Mouse (Mus musculus) hindbrain, embryonic 13.5 days (tissue): ENCODE results near the gene Hmces. TPM values are rescaled to one million over a fixed set of nuclear protein-coding genes. Genes with fewer than 3 reads are reported as not detected.

Source experiments
- ATAC-seq: fragments of 200-750 bp; cut with Nextera tagmentation; 2 replicates; pipeline ENCODE4 v1.8.0; 2017; ENCODE audit warnings: moderate TSS enrichment; ENCODE audit not compliant: low FRiP score
- H3K27ac ChIP-seq: fragments of 300-500 bp; sonication (generic); 2 replicates; pipeline ENCODE4 v1.5.1; 2015; ENCODE audit warnings: inconsistent platforms, mild to moderate bottlenecking, moderate library complexity
- H3K27me3 ChIP-seq: fragments of 300-500 bp; sonication (generic); 2 replicates; pipeline ENCODE4 v1.6.1; 2015; ENCODE audit warnings: mild to moderate bottlenecking, inconsistent platforms
- H3K36me3 ChIP-seq: fragments of 300-500 bp; sonication (generic); 2 replicates; pipeline ENCODE4 v1.6.1; 2015; ENCODE audit warnings: mild to moderate bottlenecking, inconsistent platforms
- H3K4me1 ChIP-seq: fragments of 300-500 bp; sonication (generic); replicated peaks from 2 replicates; pipeline ENCODE4 v1.6.1; 2015; ENCODE audit warnings: inconsistent platforms
- H3K4me2 ChIP-seq: fragments of 300-500 bp; sonication (generic); 2 replicates; pipeline ENCODE4 v1.6.1; 2015; ENCODE audit warnings: inconsistent platforms, mild to moderate bottlenecking, moderate library complexity
- H3K4me3 ChIP-seq: fragments of 300-500 bp; sonication (generic); 2 replicates; pipeline ENCODE4 v1.5.1; 2015; ENCODE audit warnings: mild to moderate bottlenecking, inconsistent platforms
- H3K9ac ChIP-seq: fragments of 300-500 bp; sonication (generic); 2 replicates; pipeline ENCODE4 v1.6.1; 2015; ENCODE audit warnings: mild to moderate bottlenecking, inconsistent platforms
- H3K9me3 ChIP-seq: fragments of 300-500 bp; sonication (generic); 2 replicates; pipeline ENCODE4 v1.6.1; 2016; ENCODE audit warnings: inconsistent platforms
- WGBS: fragments of 180-500 bp; shearing (Covaris S2); methylation state at CpG from one replicate; pipeline ENCODE4 v1.1.7; 2015; 5-methylcytosine and 5-hydroxymethylcytosine counted together
- polyA plus RNA-seq: library from polyadenylated mRNA; unstranded; fragments of >200 nt; fragmentation: Nextera tagmentation; extraction: Ambion mirVana; gene quantifications from 2 replicates; pipeline ENCODE4 v1.2.1, GENCODE M21; 2015

Gene Hmces
- polyA plus RNA-seq = 37.0 and 38.5 TPM in 2 replicates

DNA sequence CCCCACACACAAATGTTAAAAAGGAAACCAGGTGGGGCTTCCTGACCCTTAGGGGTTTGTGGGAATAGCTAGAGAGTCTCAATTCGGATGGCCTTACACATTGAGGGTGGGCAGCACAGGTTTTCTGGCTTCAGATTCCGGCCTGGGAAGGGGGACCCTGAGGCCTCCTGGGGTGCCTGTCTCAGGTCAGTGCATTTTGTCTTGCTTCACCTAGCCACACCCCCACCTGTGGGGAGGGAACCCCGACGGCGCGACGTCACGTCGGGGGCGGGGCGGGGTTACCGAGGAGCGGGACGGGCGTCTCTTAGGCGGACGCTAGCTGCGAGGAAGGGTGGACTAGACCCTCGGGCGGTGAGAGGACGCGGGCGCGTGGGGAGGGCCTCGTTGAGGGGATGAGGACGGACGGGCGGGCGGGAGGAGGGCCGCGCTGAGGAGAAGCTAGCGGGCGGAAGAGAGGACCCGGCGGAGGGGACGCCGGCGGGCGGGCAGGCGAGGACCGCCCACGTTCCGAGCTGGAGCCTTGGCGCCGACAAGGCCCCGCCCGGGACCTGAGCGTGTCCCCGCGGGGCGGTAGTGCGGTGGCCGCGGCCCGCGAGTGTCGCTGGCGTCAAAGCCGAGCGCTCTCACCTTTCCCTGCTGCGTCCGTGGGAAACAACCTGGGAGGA, at the start of gene Hmces:
TSS of gene Hmces (plus strand) at position 275 of the 665 bp plus-strand sequence.
- peak within 1 kb of the TSS; percentile 95 for H3K9ac ChIP-seq

DNA sequence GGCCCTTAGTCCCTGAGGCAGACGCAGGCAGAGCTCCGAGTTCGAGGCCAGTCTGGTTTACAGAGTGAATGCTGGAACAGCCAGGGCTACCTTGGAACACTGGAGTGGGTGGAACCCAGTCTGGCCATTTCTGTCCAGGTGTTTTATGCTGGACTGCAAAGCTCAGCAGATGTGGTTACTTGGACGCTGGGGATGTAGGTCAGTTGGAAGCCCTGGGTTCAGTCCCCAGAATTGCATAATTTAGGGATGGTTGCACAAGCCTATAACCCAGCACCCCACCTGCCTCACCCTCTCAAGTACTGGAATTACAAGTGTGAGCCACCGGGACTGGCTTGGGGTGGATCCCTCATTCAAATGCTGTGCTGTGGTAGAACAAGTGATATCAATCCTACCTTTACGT, 47.5 kb upstream of the Hmces start:
- no peak overlapping the region for H3K4me2 ChIP-seq
- ATAC-seq = no peak
- no peak overlapping the region for H3K9ac ChIP-seq
- H3K4me3 ChIP-seq = no peak overlapping the region
- H3K36me3 ChIP-seq = no peaks in the 10 kb centered on the region
- no peaks in the 10 kb centered on the region for H3K4me1 ChIP-seq
- H3K9me3 ChIP-seq = no peaks in the 10 kb centered on the region
- H3K27me3 ChIP-seq = no peaks in the 10 kb centered on the region
- 86% methylated on average over 6 of the region's 6 CpGs for WGBS
- H3K27ac ChIP-seq = no peak overlapping the region

More for the DNA sequence above, at the start of gene Hmces:
- Histone ChIP-seq H3K4me2 (peak within 1 kb of the TSS; percentile 90), H3K27ac (peak within 1 kb of the TSS; percentile 84), H3K4me3 (peak within 1 kb of the TSS; percentile 92), H3K4me1 (peaks cover 17% of the 10 kb centered on the region), H3K9me3 (no peaks in the 10 kb centered on the region), H3K36me3 (peaks cover 70% of the 10 kb centered on the region), H3K27me3 (no peaks in the 10 kb centered on the region)
- ATAC-seq = peak; percentile 95
- under 1% methylated on average over 59 of the region's 62 CpGs for WGBS

DNA sequence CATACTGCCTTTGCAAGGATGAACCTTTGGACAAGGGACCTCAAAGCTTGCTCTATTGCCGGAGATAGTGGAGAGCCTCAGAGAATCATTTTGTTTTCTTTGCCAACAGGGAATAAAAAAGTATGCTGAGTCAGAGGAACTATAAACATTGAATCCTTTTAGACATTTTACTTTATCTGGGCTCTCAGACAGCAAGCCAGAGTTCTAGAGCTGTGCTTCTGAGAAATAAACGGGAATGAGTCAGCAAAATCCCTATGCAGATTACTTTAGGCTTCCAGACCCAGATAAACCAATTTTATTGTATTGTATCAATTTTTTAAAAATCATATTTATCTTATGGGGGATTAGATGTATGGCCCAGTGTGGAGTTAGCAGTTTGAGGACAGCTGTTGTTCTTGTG, 46.5 kb upstream of the Hmces start:
- Histone ChIP-seq H3K4me2 (no peak overlapping the region), H3K36me3 (no peaks in the 10 kb centered on the region), H3K4me1 (no peaks in the 10 kb centered on the region), H3K9ac (no peak overlapping the region), H3K27me3 (no peaks in the 10 kb centered on the region), H3K9me3 (no peaks in the 10 kb centered on the region), H3K27ac (no peak overlapping the region), H3K4me3 (no peak overlapping the region)
- WGBS = 80% methylated on average over 2 of the region's 2 CpGs
- ATAC-seq = no peak

DNA sequence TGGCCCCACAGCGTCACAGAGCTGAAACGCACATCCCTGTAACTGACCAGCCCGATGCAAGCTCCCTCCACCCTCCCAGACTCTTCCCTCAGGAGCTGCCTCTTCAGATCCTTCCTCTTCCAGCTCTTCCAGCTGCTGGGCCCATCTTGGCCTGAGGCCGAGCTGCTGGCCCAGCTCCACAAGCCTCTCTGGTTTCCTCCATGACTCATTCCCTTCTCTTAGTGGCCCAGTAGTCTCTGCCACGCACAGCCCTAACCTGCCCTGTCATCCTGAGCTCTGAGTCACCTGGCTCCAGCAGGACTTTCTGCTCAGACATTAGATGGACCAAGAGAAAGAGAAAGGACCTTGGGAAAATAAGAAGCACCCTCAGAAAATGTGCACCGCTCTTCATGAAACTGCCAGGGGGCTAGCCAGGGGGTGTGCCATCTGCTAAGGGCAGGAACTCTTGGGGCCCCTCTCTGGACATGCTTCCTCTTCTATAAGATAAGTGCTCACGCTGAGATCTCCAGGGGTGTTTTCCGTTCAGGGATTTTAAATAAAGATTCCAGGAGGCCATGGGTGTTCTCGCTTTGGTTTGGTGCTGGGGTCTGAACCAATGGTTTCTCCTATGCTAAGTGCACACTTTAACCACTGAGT, 44.7 kb upstream of the Hmces start:
- Histone ChIP-seq H3K9me3 (no peaks in the 10 kb centered on the region), H3K36me3 (no peaks in the 10 kb centered on the region), H3K4me1 (no peaks in the 10 kb centered on the region), H3K27ac (no peak overlapping the region), H3K9ac (no peak overlapping the region), H3K27me3 (no peaks in the 10 kb centered on the region), H3K4me2 (no peak overlapping the region), H3K4me3 (no peak overlapping the region)
- no peak for ATAC-seq
- WGBS = 83% methylated on average over 9 of the region's 9 CpGs

DNA sequence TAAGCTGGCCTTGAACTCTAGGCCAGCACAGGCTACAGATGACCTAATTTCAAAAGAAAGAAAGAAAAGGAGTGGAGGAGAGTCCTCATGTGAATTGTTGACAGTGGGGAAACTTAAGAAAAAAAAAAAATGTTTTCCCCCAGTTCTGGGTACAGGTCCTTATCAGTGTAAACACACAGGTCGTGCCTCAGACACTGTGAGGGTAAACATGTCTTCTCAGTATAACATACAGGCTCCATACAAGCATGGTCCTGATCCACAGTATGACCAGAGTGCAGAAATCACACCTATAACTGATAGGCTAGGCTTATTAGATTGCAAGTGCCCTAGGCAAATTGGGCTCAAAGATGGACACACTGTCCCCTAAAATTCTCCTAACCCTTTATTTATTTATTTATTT, 43.3 kb upstream of the Hmces start:
- Histone ChIP-seq H3K27ac (no peak overlapping the region), H3K9me3 (0 out of 2 replicates have a peak, but pooled peaks cover 3% of the 10 kb centered on the region), H3K4me2 (no peak overlapping the region), H3K4me1 (no peaks in the 10 kb centered on the region), H3K36me3 (no peaks in the 10 kb centered on the region), H3K4me3 (no peak overlapping the region), H3K9ac (no peak overlapping the region), H3K27me3 (no peaks in the 10 kb centered on the region)
- no peak for ATAC-seq
- 84% methylated on average over 1 of the region's 1 CpGs for WGBS

DNA sequence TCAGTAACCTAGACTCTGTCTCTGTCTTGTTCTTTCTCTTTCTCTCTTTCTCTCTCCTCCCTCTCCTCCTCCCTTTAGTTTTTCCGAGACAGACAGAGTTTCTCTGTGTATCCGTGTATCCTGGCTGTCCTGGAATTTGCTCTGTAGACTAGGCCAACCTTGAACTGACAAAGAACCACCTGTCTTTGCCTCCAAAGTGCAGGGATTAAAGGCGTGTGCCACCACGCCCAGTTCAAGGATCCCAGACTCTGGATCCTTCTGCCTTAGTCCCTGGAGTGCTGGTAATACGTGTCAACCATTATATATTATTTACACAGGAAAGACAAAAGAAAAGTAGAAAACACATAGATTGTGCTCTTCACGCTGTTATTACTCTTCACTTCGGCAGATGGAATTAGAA, 42.5 kb upstream of the Hmces start:
- H3K27ac ChIP-seq = no peak overlapping the region
- H3K9ac ChIP-seq = no peak overlapping the region
- H3K4me1 ChIP-seq = no peaks in the 10 kb centered on the region
- no peak for ATAC-seq
- H3K4me2 ChIP-seq = no peak overlapping the region
- no peak overlapping the region for H3K4me3 ChIP-seq
- 0 out of 2 replicates have a peak, but pooled peaks cover 3% of the 10 kb centered on the region for H3K9me3 ChIP-seq
- H3K36me3 ChIP-seq = no peaks in the 10 kb centered on the region
- 89% methylated on average over 7 of the region's 7 CpGs for WGBS
- no peaks in the 10 kb centered on the region for H3K27me3 ChIP-seq

DNA sequence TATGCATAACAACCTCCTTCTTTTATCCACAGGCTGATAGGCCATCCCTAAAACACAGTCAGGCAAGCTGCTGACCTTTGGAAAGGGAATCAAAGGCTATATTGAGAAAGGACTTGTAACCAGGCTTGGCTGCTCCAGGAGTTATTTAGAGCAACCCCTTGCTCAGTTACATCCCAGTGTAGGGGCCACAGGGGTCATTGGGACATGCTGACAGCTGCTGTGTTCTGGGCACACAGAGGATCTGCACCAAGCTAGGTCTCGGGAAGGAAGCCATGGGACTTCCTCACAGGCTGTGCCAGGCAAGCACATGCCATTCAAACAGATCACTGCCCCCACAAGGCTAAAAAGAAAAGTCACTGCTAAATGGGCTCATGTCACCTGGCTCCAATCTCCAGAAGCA, 40.6 kb upstream of the Hmces start:
- no peak overlapping the region for H3K9ac ChIP-seq
- no peak for ATAC-seq
- 76% methylated on average over 1 of the region's 1 CpGs for WGBS

DNA sequence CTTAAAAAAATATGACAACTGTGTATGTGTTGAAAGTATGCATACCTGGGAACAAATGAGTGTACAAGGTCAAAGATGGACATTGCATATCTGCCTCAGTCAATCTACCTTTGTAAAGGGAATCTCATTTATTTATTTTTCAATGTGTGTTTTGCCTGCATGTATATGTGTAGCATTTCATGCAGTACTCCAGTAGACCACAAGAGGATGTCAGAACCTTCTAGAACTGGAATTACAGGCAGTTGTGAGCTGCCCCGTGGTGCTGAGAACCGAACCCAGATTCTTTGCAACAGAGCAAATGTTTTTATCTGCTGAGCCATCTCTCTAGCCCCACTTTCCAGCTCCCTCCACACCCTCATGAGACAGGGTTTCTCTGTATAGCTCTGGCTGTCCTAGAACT, 39.8 kb upstream of the Hmces start:
- Histone ChIP-seq H3K4me1 (no peaks in the 10 kb centered on the region), H3K4me3 (no peak overlapping the region), H3K36me3 (no peaks in the 10 kb centered on the region), H3K9ac (no peak overlapping the region), H3K27me3 (no peaks in the 10 kb centered on the region), H3K9me3 (0 out of 2 replicates have a peak, but pooled peaks cover 3% of the 10 kb centered on the region), H3K27ac (no peak overlapping the region), H3K4me2 (no peak overlapping the region)
- no peak for ATAC-seq
- WGBS = 89% methylated on average over 2 of the region's 2 CpGs

More for the DNA sequence above, 40.6 kb upstream of the Hmces start:
- Histone ChIP-seq H3K4me3 (no peak overlapping the region), H3K4me1 (no peaks in the 10 kb centered on the region), H3K36me3 (no peaks in the 10 kb centered on the region), H3K27me3 (no peaks in the 10 kb centered on the region), H3K9me3 (0 out of 2 replicates have a peak, but pooled peaks cover 3% of the 10 kb centered on the region), H3K4me2 (no peak overlapping the region), H3K27ac (no peak overlapping the region)

DNA sequence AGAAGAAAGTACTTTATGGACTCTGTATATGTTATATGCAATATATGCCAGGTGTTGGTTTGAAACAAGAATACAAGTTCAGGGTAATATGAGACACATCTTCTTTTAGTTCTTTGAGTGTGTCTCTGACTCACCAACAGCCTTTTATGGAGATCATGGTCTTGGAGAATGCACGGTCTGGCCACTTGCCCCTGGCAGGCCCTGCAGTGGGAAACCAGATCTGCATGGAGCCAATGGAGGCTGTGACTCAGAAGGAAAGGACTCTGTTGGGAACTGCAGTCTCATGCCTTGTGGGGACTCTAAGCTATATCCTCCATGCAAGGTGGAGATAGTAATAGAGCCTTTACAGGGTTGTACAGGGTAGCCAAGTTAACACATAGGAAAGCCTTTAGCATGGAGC, 38.7 kb upstream of the Hmces start:
- WGBS = 92% methylated on average over 1 of the region's 1 CpGs
- H3K27me3 ChIP-seq = no peaks in the 10 kb centered on the region
- no peak overlapping the region for H3K9ac ChIP-seq
- no peak overlapping the region for H3K4me3 ChIP-seq
- no peak overlapping the region for H3K27ac ChIP-seq
- 0 out of 2 replicates have a peak, but pooled peaks cover 3% of the 10 kb centered on the region for H3K9me3 ChIP-seq
- H3K4me2 ChIP-seq = no peak overlapping the region
- H3K4me1 ChIP-seq = no peaks in the 10 kb centered on the region
- no peak for ATAC-seq
- H3K36me3 ChIP-seq = no peaks in the 10 kb centered on the region

DNA sequence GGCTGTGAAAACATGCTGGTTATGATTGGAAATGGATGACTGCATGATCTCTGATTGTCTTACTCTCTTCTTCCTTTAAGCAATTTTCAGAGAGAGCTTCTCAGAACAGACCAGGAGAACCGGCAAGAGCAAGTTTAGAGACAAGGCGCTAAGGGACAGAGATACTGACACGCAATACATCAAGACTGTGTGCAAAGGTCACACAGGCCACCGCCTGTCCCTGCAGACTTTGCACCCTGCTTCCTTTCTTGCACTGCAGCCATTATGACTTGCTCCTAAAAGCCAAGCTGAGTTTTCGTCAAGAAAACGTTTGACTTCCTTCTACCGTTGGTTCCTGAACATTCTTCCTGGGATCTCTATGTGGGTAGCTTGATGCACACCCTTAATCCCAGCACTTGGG, 38.2 kb upstream of the Hmces start:
- ATAC-seq = no peak
- no peak overlapping the region for H3K27ac ChIP-seq
- H3K27me3 ChIP-seq = no peaks in the 10 kb centered on the region
- no peak overlapping the region for H3K9ac ChIP-seq
- no peaks in the 10 kb centered on the region for H3K36me3 ChIP-seq
- H3K4me2 ChIP-seq = no peak overlapping the region
- H3K9me3 ChIP-seq = 0 out of 2 replicates have a peak, but pooled peaks cover 3% of the 10 kb centered on the region
- no peaks in the 10 kb centered on the region for H3K4me1 ChIP-seq
- no peak overlapping the region for H3K4me3 ChIP-seq
- WGBS = 88% methylated on average over 7 of the region's 7 CpGs

DNA sequence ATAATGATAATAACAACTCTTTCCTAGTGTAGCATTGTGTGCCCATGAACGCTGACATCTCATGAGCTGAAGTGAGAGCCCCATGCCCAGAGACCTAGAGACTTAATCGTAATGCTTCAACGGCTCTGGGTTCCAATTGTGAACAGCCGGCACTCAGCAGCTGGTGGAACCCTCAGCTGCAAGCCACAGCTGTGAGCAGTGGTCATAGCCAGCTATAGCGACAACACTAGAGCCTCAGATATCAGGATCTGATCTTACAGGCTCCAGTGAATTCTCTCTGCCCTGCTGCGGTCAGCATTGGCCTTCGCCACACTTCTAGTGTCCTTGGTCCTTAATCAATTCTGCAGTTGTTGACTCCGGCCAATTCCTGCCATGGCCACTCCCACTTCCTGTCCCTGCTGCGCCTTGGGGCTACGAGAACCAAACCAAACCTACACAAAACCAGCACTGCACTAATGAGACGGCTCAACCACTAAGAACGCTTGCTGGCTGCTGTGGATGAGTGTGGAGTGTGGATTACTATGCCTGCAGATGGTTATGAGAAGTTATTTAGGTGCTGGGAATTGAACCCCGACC, 37.6 kb upstream of the Hmces start:
- Histone ChIP-seq H3K9me3 (0 out of 2 replicates have a peak, but pooled peaks cover 3% of the 10 kb centered on the region), H3K27me3 (no peaks in the 10 kb centered on the region), H3K4me2 (no peak overlapping the region), H3K36me3 (no peaks in the 10 kb centered on the region), H3K27ac (no peak overlapping the region), H3K4me3 (no peak overlapping the region), H3K9ac (no peak overlapping the region), H3K4me1 (no peaks in the 10 kb centered on the region)
- ATAC-seq = no peak
- 83% methylated on average over 13 of the region's 13 CpGs for WGBS

DNA sequence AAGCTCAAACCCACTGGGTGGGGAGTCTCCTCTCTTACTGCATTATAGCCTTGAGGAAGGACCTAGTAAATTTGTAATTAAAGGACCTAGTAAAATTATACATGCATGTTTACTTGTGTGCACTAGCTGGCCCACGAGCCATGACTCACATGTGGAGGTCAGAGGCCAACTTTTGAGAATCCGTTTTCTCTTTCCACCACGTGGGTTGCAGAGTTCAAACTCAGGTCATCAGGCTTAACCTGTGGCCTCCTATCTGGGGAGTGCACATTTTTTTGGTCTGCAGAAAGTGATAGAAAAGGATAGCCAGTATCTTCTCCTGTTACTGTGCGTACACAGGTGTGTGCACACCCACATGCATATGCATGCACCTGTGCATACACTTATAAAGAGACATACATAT, 34.7 kb upstream of the Hmces start:
- Histone ChIP-seq H3K9me3 (0 out of 2 replicates have a peak, but pooled peaks cover 3% of the 10 kb centered on the region), H3K27ac (no peak overlapping the region), H3K4me1 (no peaks in the 10 kb centered on the region), H3K27me3 (no peaks in the 10 kb centered on the region), H3K9ac (no peak overlapping the region), H3K4me2 (no peak overlapping the region), H3K4me3 (no peak overlapping the region), H3K36me3 (no peaks in the 10 kb centered on the region)
- ATAC-seq = no peak
- WGBS = 51% methylated on average over 4 of the region's 4 CpGs
